Mouse (Mus musculus): ENCODE data around the gene Spg11.

GRCm38 (mm10) chr2:122160680-122161079, 42.5 kb upstream of the Spg11 start, which contains the start of gene Trim69:
- peak; percentile 71 for TF ChIP-seq CTCF (IDR thresholded peaks at IDR 0.05; ENCODE audit: extremely low read depth, insufficient read depth, low read length)
- no peak for TF ChIP-seq POLR2A (IDR thresholded peaks at IDR 0.05; ENCODE audit: extremely low read depth, insufficient read depth, low read length)

All from cortical plate, adult 2 months (tissue).